Mouse (Mus musculus) adrenal gland, adult 8-10 months (tissue): ENCODE measurements around the gene Ryk. TPM values are rescaled to one million over a fixed set of nuclear protein-coding genes. Genes with fewer than 3 reads are reported as not detected.

ENCODE experiments used
- DNase-seq: peaks from one replicate; pipeline ENCODE4 v3.0.0; 2022
- total RNA-seq, 4 experiments: library from RNA; stranded (reverse); gene quantifications; 2 replicates each; pipeline ENCODE4 v1.2.4; 2022

Gene Ryk
- total RNA-seq, 4 experiments from 2014 or later = 49.7 to 79.8 (median 68.1) TPM

GRCm38 (mm10) chr9:102955866-102956265, 121.1 kb downstream of the Ryk start:
- DNase-seq = no peak

Other genes with a start within 250 kb of the Ryk start
- 100 to 1,000 TPM; 286 to 364 (median 329) TPM for gene Anapc13, start 208.6 kb upstream of the Ryk start, total RNA-seq
- gene Cep63, start 208.4 kb upstream of the Ryk start, total RNA-seq = 10 to 100 TPM; 33.8 to 46.8 (median 43.5) TPM
- 100 to 1,000 TPM in 2 of 4 experiments, 10 to 100 TPM in 2; 77.4 to 388 (median 110) TPM for gene Amotl2, start 118.2 kb upstream of the Ryk start, total RNA-seq
- 1 to 10 TPM; 3.3 to 5.7 (median 4.4) TPM for gene Slco2a1, start 153.8 kb downstream of the Ryk start, total RNA-seq